Mouse (Mus musculus) layer of hippocampus, postnatal 36 days (tissue): Measurements from ENCODE around the gene Bptf. TPM values are rescaled to one million over a fixed set of nuclear protein-coding genes. Genes with fewer than 3 reads are reported as not detected.
"Not testable (repeated sequence)": the region's sequence is repeated elsewhere in the genome, so short reads cannot be mapped to it uniquely, and the experiment has no call there.

Experiments used
- DNase-seq, 2 experiments: peaks; one replicate each; pipeline ENCODE4 v3.0.0; 2022
- total RNA-seq, 2 experiments: library from RNA; stranded (reverse); gene quantifications; 2 replicates each; pipeline ENCODE4 v1.2.3; 2021

Gene Bptf
- total RNA-seq, 2 experiments from 2014 or later = 64.1 to 74.8 TPM

- DNase-seq = no peak
Observed at GRCm38 (mm10) chr11:107016893-107017292, 115.0 kb downstream of the Bptf start.

DNA sequence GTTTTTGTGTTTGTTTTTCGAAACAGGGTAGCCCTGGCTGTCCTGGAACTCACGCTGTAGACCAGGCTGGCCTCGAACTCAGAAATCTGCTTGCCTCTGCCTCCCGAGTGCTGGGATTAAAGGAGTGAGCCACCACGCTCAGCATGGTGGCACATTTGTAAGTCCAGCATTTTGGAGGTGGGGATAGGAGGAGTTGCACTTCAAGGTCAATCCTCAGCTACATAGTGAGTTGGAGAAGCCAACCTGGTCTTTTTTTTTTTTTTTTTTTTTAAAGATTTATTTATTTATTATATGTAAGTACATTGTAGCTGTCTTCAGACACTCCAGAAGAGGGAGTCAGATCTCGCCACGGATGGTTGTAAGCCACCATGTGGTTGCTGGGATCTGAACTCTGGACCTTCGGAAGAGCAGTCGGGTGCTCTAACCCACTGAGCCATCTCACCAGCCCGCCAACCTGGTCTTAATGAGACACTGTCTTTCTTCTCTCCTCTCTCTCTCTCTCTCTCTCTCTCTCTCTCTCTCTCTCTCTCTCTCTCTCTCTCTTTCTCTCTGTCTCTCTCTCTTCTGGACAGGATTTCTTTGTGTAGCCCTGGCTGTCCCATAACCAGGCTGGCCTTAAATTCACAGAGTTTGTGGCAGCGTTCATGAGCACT, 116.3 kb downstream of the Bptf start:
- DNase-seq = not testable (repeated sequence)

GRCm38 (mm10) chr11:107014597-107015309, 117.2 kb downstream of the Bptf start:
- no peak for DNase-seq

GRCm38 (mm10) chr11:107014020-107014585, 117.8 kb downstream of the Bptf start:
- no peak for DNase-seq

DNA sequence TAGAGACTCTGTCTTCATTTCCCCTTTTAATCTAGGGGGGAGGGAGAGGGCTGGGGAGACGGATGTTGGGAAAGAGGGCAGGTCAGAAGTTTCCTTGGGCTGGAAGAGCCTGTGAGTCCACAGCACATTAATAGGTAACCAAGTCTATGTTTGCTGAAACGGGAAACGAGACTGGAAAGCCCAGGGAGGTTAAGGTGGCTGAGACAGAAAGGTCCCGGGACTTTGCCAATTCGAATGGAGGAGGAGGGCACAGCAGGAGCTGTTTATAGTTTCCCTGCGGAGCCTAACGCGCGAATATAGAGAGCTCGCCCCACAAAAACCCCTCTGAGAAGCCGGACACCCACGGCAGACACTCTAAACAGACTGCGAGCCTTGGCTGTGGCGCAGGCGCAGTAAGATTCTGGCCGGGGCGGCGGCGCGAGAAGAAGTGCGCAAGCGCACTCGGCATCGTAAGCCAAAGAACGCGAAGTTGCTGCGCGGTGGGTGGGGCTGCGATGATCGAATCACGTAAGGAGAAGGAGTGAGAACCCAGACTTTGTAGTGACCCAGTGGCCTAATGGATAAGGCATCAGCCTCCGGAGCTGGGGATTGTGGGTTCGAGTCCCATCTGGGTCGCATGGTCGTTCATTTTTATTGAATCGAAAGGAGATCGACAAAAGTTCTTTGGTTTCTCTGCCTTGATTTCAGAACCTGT, 119.5 kb downstream of the Bptf start:
- peak; percentile 99 to 100 for DNase-seq

DNA sequence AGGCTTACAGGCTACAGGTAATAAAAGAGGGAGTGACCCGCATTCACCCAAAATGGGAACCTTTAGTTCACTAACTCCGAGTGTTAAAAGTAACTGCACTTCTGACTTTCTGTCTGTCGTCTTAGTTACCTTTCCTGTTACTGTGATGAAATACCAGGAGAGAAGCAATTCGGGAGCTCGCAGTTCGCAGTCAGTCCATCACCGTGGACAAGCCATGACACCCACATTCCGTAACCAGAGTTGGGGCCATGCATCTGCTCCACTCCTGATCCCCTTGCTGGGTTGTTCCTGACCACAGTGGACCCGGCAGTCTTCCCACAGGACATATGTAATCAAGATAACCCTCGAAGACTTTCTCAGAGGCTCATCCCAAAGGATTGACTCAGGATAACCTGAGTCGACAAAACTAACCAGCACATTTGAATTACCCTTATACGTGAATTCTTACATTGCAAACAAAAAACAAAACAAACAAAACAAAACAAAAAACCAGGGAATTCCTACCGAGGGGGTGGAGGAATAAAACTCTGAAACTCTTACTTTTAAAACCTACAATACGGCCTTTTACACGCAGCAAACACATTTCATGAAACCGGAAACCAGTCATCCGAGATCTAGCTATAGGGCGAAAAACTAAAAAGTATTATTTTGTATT, 120.1 kb downstream of the Bptf start:
- no peak for DNase-seq

- no peak for DNase-seq
Observed at GRCm38 (mm10) chr11:107011171-107011570, 120.8 kb downstream of the Bptf start.

DNA sequence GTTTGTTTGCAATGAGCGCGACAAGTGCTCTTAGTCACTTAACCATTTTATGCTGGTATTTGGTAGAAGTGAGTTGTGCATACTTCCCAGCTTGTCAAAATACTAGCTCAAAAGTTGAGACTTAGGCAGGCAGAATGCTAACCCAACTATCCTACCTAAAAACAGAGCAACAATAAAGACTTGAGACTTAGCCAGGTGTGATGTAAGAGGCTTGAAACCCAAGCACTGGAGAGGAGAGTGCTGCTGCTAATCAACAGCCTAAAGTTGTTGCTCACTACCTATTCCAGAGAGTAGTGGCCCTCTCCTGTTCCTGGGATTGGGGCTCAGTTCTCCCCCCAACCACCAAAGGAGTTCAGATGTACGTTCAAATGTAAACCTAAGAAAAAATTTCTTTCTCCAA, 121.5 kb downstream of the Bptf start:
- DNase-seq = no peak

DNA sequence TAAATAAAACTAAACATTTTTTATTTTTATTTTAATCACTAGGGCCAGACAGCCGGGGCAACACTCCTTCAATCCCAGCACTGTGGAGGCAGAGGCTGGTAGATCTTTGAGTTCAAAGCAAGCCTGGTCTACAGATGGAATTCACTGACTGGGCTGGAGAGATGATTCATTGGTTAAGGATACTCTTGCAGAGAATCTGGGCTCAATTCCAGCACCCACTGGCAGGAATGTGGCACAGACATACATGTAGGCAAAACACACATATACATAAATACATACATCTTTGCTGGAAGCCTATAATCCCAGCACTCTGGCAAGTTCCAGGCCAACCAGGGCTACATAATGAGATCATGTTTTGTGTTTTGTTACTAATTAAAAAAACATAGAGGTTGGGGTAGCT, 126.4 kb downstream of the Bptf start:
- DNase-seq = no peak

DNA sequence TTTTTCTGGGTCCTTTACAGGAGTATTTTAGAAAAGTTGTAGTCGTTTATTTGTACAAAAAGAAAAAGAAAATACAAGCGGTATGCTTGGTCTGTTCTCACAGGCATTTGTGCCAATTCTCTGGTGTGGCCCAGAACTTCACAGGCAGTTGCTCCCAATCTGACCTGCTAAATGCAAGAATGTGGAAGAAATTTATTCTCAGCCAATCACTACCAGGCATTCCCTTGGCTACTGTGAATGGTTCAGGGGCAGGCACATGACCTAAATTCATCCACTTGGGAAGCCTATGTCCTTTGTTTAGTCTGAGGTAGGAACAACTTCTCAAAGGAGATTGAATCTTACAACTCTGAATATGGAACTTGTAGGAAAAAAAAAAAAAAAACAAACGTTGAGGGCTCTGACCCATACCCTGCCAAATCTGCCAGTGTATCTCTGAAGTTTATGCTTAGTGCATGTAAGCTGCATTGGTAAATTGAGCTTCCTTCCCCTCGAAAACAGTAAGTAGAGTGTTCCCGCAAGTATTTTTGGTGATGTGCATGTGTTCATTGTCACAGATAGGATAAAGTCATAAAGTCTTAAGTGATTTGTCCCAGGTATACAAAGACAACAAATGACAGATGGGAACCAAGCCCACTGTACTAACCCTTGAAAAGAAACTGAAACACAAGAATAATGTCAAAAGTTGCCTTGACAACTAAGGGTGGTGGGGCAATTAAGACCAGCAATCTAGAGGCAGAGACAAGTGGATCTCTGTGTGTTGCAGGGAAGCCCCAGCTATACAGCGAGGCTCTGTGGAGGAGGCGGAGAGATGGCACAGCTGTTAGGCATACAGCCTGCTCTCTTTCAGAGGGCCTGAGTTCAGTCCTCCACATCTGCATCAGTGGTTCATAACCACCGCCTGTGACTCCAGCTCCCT, 129.9 kb downstream of the Bptf start:
- DNase-seq = no peak

GRCm38 (mm10) chr11:106999949-107000513, 131.9 kb downstream of the Bptf start:
- DNase-seq = no peak

DNA sequence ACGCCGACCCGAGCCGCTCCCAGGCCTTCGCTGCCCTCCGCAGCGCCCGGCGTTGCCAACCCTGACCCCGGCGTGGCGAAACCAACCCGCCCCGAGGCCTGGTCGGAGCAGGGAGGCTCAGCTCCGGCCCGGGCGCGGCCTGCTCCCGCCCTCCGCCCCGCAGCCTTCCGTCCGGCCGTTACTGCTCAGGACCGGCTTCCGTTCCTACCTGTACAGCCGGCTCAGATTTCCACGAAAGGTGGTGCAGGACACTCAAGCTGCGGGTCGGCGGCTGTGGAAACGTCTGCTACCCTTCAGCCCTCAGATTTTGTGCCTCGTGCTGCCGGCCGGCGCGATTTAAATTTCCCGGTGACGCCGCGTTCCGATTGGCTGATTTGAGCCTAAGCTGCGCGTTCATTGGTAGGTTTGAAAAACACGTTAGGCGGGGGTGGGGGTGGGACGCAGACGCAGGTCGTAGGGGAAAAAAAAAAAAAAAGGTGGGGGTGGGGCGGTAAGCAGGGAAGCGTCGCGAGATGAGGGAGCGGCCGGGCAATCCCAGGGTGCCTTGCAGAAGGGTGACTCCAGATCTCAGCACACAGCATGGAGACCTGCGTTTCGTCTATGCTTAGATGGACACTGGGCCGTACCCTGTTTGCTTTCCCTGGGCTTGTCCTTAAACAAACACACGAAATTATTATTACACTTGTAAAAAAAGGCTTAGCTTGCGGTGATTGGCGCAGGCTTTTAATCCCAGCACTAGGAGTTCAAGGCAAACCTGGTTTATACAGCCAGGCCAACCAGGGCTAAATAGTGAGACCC, 132.6 kb downstream of the Bptf start, which contains the start of gene Kpna2:
TSS of gene Kpna2 (minus strand) at position 391 of the 798 bp plus-strand sequence.
- DNase-seq = peak; percentile 83 to 85

DNA sequence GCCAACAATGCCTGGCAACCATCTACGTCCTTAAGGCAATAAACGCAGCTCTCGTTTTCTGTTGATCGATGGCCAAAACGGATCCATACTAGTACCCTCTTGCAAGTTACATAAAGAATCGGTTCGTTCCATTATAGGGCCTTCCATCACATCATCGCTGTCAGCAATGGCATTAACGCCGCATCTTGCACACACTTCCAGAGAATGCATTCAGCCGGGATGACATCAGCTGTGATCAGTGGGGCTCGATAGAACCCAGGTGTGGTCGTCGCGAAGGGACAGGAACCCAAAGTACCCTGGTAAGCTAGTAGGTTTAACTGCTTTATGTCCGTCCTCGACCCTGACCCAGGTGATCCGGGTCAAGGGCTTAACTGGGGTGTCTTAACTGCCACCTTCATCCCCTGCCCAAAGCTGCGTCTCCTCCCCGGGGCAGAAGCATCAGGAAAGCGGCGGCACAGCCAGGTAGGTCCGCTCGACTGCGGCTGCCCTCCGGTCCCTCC, 133.2 kb downstream of the Bptf start:
- peak; percentile 41 to 42 for DNase-seq

DNA sequence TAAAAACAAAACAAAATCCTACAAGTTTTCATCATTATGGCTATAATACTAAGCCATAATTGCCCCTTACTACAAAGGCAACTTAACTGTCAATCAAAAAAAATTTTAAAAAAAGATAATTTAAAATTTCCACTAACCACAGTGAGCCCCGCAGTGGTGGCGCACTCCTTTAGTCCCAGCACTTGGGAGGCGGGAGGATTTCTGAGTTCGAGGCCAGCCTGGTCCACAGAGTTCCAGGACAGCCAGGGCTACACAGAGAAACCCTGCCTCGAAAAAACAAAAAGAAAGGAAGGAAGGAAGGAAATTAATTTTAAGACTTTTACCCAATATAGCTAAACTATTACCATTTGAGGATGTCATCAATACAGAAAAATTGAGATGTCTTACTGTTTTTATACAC, 134.0 kb downstream of the Bptf start:
- no peak for DNase-seq

GRCm38 (mm10) chr11:106996492-106996891, 135.4 kb downstream of the Bptf start:
- not testable (repeated sequence) for DNase-seq

DNA sequence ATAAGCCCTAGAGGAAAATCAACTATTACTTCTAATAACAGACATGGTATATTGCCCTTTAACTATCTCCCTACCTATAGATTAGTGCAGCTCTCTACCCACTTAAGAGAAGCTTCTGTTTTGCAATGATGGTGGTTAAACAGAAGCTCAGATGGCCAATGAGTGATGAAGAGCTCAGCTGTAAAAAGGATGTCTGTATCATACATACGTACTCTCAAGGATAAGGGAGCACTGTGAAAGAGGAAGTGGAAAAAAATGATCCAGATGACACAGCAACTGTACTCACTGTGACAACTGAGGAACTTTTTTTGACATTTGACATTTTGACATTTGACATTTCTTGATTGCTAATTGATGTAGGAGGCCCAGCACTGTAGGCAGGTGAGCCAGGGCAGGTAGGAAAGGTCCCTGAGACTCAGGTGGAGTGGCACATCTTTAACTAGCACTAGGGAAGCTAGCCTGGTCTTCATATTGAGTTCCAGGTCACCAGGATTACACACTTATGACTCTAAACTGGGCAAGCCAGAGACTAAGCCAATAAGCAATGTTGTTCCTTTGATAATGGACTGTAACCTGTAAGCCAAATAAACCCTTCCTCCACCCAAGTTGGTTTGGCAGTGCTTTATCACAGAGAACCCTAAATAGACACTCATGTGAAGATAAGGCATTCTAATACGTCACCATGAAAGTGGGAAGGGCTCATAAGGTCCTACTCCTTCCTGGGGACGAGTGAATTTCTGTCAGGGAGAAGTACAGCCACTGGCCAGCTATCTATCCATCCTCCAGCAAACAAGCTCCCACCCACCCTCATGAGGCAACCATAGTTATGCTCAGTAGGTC, 137.5 kb downstream of the Bptf start:
- DNase-seq = no peak

GRCm38 (mm10) chr11:106987384-106987783, 144.5 kb downstream of the Bptf start:
- no peak for DNase-seq

DNA sequence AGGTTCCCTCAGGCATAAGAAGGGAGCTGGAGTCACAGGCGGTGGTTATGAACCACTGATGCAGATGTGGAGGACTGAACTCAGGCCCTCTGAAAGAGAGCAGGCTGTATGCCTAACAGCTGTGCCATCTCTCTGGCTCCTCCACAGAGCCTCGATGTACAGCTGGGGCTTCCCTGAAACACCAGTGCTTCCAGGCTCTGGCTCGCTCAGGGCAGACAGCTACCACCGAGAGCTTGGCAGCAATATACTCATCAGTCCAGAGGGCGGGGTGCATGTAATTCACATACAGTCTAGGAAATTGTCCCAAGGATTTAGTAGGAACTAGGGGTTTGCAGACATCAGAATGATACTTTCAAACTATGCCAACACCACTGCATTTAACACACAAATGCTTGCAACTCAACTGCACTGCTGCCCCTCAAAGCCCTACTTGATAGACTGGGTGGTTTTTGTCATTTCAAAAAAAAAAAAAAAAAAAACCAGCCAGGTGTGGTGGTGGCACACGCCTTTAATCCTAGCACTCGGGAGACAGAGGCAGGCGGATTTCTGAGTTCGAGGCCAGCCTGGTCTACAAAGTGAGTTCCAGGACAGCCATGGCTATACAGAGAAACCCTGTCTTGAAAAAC, 145.8 kb downstream of the Bptf start:
- not testable (repeated sequence) for DNase-seq
